Comparison of ENCODE assay signal across 9 mouse cellular contexts in the genomic region with DNA sequence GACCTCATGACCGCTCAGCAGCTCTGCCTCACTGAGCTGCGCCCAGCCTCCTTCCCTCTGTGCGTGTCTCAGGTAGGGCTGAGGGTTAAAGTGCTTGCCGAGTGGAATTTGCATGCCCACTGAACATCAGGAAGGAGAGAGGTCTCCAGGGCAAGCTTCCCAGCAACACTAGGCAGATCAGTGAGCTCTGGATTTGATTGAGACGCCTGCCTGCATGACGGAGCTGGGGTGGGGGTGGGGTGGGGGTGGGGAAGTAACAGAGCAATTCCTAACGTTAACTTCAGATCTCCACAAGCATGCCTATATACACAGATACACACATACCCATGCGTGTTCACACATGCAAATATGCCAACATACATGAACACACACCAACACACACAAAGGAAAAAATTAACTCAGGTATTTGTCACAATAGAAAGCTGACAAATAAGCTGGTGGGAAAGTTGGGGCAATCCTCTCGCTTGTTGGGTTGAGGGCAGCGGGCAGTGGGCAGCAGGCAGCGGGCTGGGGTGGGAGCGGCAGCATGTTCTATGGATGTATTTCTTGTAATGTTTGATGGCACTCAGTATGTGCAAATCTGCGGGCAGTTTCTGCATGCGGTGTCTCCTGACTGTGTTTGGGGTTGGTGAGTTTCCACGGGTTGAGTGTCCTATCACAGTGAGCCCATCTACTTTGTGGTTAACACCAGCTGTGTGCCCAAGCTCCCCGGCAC. TPM values are rescaled to one million over a fixed set of nuclear protein-coding genes. Genes with fewer than 3 reads are reported as not detected.
DNase-seq lines count a peak whose midpoint lies in the region; ATAC-seq and TF ChIP-seq lines count a peak whose summit lies in the region.
"Had no signal": no experiment of that assay in that cellular context is flagged by ENCODE, and none has a peak within 500 bp of the region (broad histone marks: within the 10 kb centered on the region; RNA-seq: fewer than 3 reads in every experiment).

No protein-coding gene starts in this region.

- ATAC-seq in G1E (ENCODE audit: extremely low read depth, insufficient number of reproducible peaks, low FRiP score, poor library complexity, severe bottlenecking): no peak; the same call in 1 of the 2 replicates
- ATAC-seq in forebrain, embryonic 11.5 days (replicated peaks; ENCODE audit: low FRiP score): peak; percentile 63
- peak; percentile 66 for ATAC-seq in hindbrain, embryonic 14.5 days (ENCODE audit: low FRiP score)
- peak; percentile 74; the same call in 1 of the 2 replicates for ATAC-seq in limb, embryonic 13.5 days (ENCODE audit: low FRiP score, low read depth)
- ATAC-seq in midbrain, embryonic 13.5 days: peak; percentile 68

- 9% methylated on average over 16 of the region's 16 CpGs for WGBS in forebrain, embryonic 11.5 days
- WGBS in hindbrain, embryonic 14.5 days: 5% methylated on average over 16 of the region's 16 CpGs
- WGBS in limb, embryonic 13.5 days: 3% methylated on average over 16 of the region's 16 CpGs
- WGBS in midbrain, embryonic 13.5 days: 5% methylated on average over 16 of the region's 16 CpGs

- peak overlapping the region; percentile 69 for H3K4me3 ChIP-seq in G1E (ENCODE audit: low read depth, low read length)
- H3K4me3 ChIP-seq in forebrain, embryonic 11.5 days (ENCODE audit: low read depth, low read length): peak overlapping the region; percentile 37
- peak overlapping the region; percentile 35 for H3K4me3 ChIP-seq in hindbrain, embryonic 14.5 days (replicated peaks; ENCODE audit: low read length)
- peak overlapping the region; percentile 50 for H3K4me3 ChIP-seq in limb, embryonic 13.5 days
- peak overlapping the region; percentile 44 for H3K4me3 ChIP-seq in midbrain, embryonic 13.5 days (replicated peaks)

- no peak for TF ChIP-seq CTCF in G1E (IDR thresholded peaks at IDR 0.05; ENCODE audit: low read depth, low read length)

- H3K9ac ChIP-seq in forebrain, embryonic 11.5 days (ENCODE audit: low read length): peak overlapping the region; percentile 48
- peak overlapping the region; percentile 54 for H3K9ac ChIP-seq in hindbrain, embryonic 14.5 days
- H3K9ac ChIP-seq in limb, embryonic 13.5 days: peak overlapping the region; percentile 65
- peak overlapping the region; percentile 68 for H3K9ac ChIP-seq in midbrain, embryonic 13.5 days (replicated peaks)

- peaks cover 12% of the 10 kb centered on the region for H3K36me3 ChIP-seq in G1E (replicated peaks)
- peaks cover 6% of the 10 kb centered on the region; the same call in 1 of the 2 replicates for H3K36me3 ChIP-seq in forebrain, embryonic 11.5 days (ENCODE audit: control insufficient read depth, insufficient read depth, low read length)
- H3K36me3 ChIP-seq in hindbrain, embryonic 14.5 days (replicated peaks; ENCODE audit: control insufficient read depth, insufficient read depth): peaks cover 18% of the 10 kb centered on the region
- H3K36me3 ChIP-seq in limb, embryonic 13.5 days: peaks cover 21% of the 10 kb centered on the region
- peaks cover 21% of the 10 kb centered on the region for H3K36me3 ChIP-seq in midbrain, embryonic 13.5 days

- no peaks in the 10 kb centered on the region for H3K27me3 ChIP-seq in G1E (ENCODE audit: insufficient read depth, low read length)
- no peaks in the 10 kb centered on the region for H3K27me3 ChIP-seq in forebrain, embryonic 11.5 days (ENCODE audit: control insufficient read depth, insufficient read depth, low read length)
- no peaks in the 10 kb centered on the region for H3K27me3 ChIP-seq in hindbrain, embryonic 14.5 days (ENCODE audit: control insufficient read depth, insufficient read depth, low read length)
- no peaks in the 10 kb centered on the region for H3K27me3 ChIP-seq in limb, embryonic 13.5 days
- H3K27me3 ChIP-seq in midbrain, embryonic 13.5 days: no peaks in the 10 kb centered on the region

- DNase-seq in cerebellum, adult 18-20 months: peak; percentile 56 to 65
- no peak for DNase-seq in cerebellum, adult 8-10 months
- peak; percentile 65 for DNase-seq in G1E (ENCODE audit: low spot score)
- DNase-seq in forebrain, embryonic 11.5 days (ENCODE audit: low spot score): peak; percentile 81
- peak; percentile 74 for DNase-seq in hindbrain, embryonic 14.5 days (ENCODE audit: low spot score)
- DNase-seq in thymus, postnatal 0 days (ENCODE audit: low spot score): peak; percentile 82

- peaks cover 33% of the 10 kb centered on the region for H3K4me1 ChIP-seq in G1E (ENCODE audit: insufficient read depth, low read depth, low read length)
- H3K4me1 ChIP-seq in forebrain, embryonic 11.5 days (replicated peaks; ENCODE audit: control insufficient read depth, insufficient read depth, low read length): peaks cover 7% of the 10 kb centered on the region; the same call in 1 of the 2 replicates
- no peaks in the 10 kb centered on the region; the same call in 1 of the 2 replicates for H3K4me1 ChIP-seq in hindbrain, embryonic 14.5 days (replicated peaks; ENCODE audit: control insufficient read depth, insufficient read depth, low read length)
- H3K4me1 ChIP-seq in limb, embryonic 13.5 days: peaks cover 4% of the 10 kb centered on the region; the same call in 1 of the 2 replicates
- peaks cover 13% of the 10 kb centered on the region for H3K4me1 ChIP-seq in midbrain, embryonic 13.5 days (replicated peaks)

- peak overlapping the region; percentile 62 for H3K4me2 ChIP-seq in forebrain, embryonic 11.5 days (ENCODE audit: low read depth, low read length, severe bottlenecking)
- H3K4me2 ChIP-seq in hindbrain, embryonic 14.5 days (replicated peaks): peak overlapping the region; percentile 78
- peak overlapping the region; percentile 90 for H3K4me2 ChIP-seq in limb, embryonic 13.5 days (replicated peaks)
- H3K4me2 ChIP-seq in midbrain, embryonic 13.5 days (replicated peaks): peak overlapping the region; percentile 75

- no peaks in the 10 kb centered on the region; the same call in 1 of the 2 replicates for H3K9me3 ChIP-seq in G1E (replicated peaks)
- no peaks in the 10 kb centered on the region for H3K9me3 ChIP-seq in forebrain, embryonic 11.5 days (ENCODE audit: control insufficient read depth, low read length)
- no peaks in the 10 kb centered on the region for H3K9me3 ChIP-seq in hindbrain, embryonic 14.5 days (ENCODE audit: control insufficient read depth, low read length)
- H3K9me3 ChIP-seq in limb, embryonic 13.5 days: no peaks in the 10 kb centered on the region
- no peaks in the 10 kb centered on the region for H3K9me3 ChIP-seq in midbrain, embryonic 13.5 days

- H3K27ac ChIP-seq in forebrain, embryonic 11.5 days (ENCODE audit: low read depth, low read length): no peak overlapping the region
- H3K27ac ChIP-seq in hindbrain, embryonic 14.5 days: peak overlapping the region; percentile 76
- H3K27ac ChIP-seq in limb, embryonic 13.5 days: no peak overlapping the region; the same call in 1 of the 2 replicates
- H3K27ac ChIP-seq in midbrain, embryonic 13.5 days: peak overlapping the region; percentile 73

RNA-seq across cellular contexts. Expression of a gene that starts 12.3 kb away (rescaled TPM):
- total RNA-seq in G1E (2014; fragmentation: Nextera tagmentation) (23.0 and 34.5 TPM in 2 replicates), G1E (2017) (58.7 and 66.6 TPM in 2 replicates)
- 66.9 and 79.0 TPM in 2 replicates for polyA plus RNA-seq in G1E (2012)
- 166 and 167 TPM in 2 replicates for polyA plus RNA-seq in forebrain, embryonic 11.5 days (2014; fragmentation: Nextera tagmentation; extraction: Ambion mirVana)
- polyA plus RNA-seq in hindbrain, embryonic 14.5 days (2014; fragmentation: Nextera tagmentation; extraction: Ambion mirVana): 179 and 199 TPM in 2 replicates
- polyA plus RNA-seq in limb, embryonic 13.5 days (2015; fragmentation: Nextera tagmentation; extraction: Ambion mirVana): 171 and 184 TPM in 2 replicates
- 181 and 186 TPM in 2 replicates for polyA plus RNA-seq in midbrain, embryonic 13.5 days (2015; fragmentation: Nextera tagmentation; extraction: Ambion mirVana)
- 134 and 137 TPM in 2 replicates for polyA plus RNA-seq in thymus, postnatal 0 days (2015; fragmentation: Nextera tagmentation; extraction: Ambion mirVana)

RNA-seq across cellular contexts. Expression of a gene that starts 12.6 kb away (rescaled TPM):
- total RNA-seq in G1E (2014; fragmentation: Nextera tagmentation): 18.9 and 19.7 TPM in 2 replicates
- total RNA-seq in G1E (2017): 30.8 and 38.1 TPM in 2 replicates
- polyA plus RNA-seq in G1E (2012): 20.7 and 38.1 TPM in 2 replicates
- polyA plus RNA-seq in forebrain, embryonic 11.5 days (2014; fragmentation: Nextera tagmentation; extraction: Ambion mirVana): 235 and 270 TPM in 2 replicates
- 390 and 397 TPM in 2 replicates for polyA plus RNA-seq in hindbrain, embryonic 14.5 days (2014; fragmentation: Nextera tagmentation; extraction: Ambion mirVana)
- polyA plus RNA-seq in limb, embryonic 13.5 days (2015; fragmentation: Nextera tagmentation; extraction: Ambion mirVana): 219 and 220 TPM in 2 replicates
- 359 and 362 TPM in 2 replicates for polyA plus RNA-seq in midbrain, embryonic 13.5 days (2015; fragmentation: Nextera tagmentation; extraction: Ambion mirVana)
- polyA plus RNA-seq in thymus, postnatal 0 days (2015; fragmentation: Nextera tagmentation; extraction: Ambion mirVana): 149 and 155 TPM in 2 replicates

RNA-seq across cellular contexts. Expression of a gene that starts 16.1 kb away (rescaled TPM):
- total RNA-seq in G1E (2014; fragmentation: Nextera tagmentation) (not detected in 2 replicates), G1E (2017) (not detected in 2 replicates)
- polyA plus RNA-seq in G1E (2012): not detected in 2 replicates
- not detected in 2 replicates for polyA plus RNA-seq in forebrain, embryonic 11.5 days (2014; fragmentation: Nextera tagmentation; extraction: Ambion mirVana)
- not detected in 2 replicates for polyA plus RNA-seq in hindbrain, embryonic 14.5 days (2014; fragmentation: Nextera tagmentation; extraction: Ambion mirVana)
- 0.28 TPM in 1 of 2 replicates, not detected in the other for polyA plus RNA-seq in limb, embryonic 13.5 days (2015; fragmentation: Nextera tagmentation; extraction: Ambion mirVana)
- polyA plus RNA-seq in midbrain, embryonic 13.5 days (2015; fragmentation: Nextera tagmentation; extraction: Ambion mirVana): not detected in 2 replicates
- 0.26 and 0.78 TPM in 2 replicates for polyA plus RNA-seq in thymus, postnatal 0 days (2015; fragmentation: Nextera tagmentation; extraction: Ambion mirVana)
- total RNA-seq: MEL had no signal

RNA-seq across cellular contexts. Expression of a gene that starts 20.8 kb away (rescaled TPM):
- 313 and 371 TPM in 2 replicates for total RNA-seq in G1E (2014; fragmentation: Nextera tagmentation)
- 182 and 204 TPM in 2 replicates for total RNA-seq in G1E (2017)
- 98.4 and 131 TPM in 2 replicates for polyA plus RNA-seq in G1E (2012)
- polyA plus RNA-seq in forebrain, embryonic 11.5 days (2014; fragmentation: Nextera tagmentation; extraction: Ambion mirVana): 39.7 and 47.7 TPM in 2 replicates
- polyA plus RNA-seq in hindbrain, embryonic 14.5 days (2014; fragmentation: Nextera tagmentation; extraction: Ambion mirVana): 62.0 and 70.7 TPM in 2 replicates
- 94.9 and 100 TPM in 2 replicates for polyA plus RNA-seq in limb, embryonic 13.5 days (2015; fragmentation: Nextera tagmentation; extraction: Ambion mirVana)
- 57.2 and 64.1 TPM in 2 replicates for polyA plus RNA-seq in midbrain, embryonic 13.5 days (2015; fragmentation: Nextera tagmentation; extraction: Ambion mirVana)
- polyA plus RNA-seq in thymus, postnatal 0 days (2015; fragmentation: Nextera tagmentation; extraction: Ambion mirVana): 66.9 and 76.2 TPM in 2 replicates

RNA-seq across cellular contexts. Expression of a gene that starts 35.5 kb away (rescaled TPM):
- total RNA-seq in G1E (2014; fragmentation: Nextera tagmentation) (16.0 and 19.4 TPM in 2 replicates), G1E (2017) (55.2 and 57.0 TPM in 2 replicates)
- 23.4 and 32.4 TPM in 2 replicates for polyA plus RNA-seq in G1E (2012)
- polyA plus RNA-seq in forebrain, embryonic 11.5 days (2014; fragmentation: Nextera tagmentation; extraction: Ambion mirVana): 3.5 and 3.9 TPM in 2 replicates
- 6.0 and 6.9 TPM in 2 replicates for polyA plus RNA-seq in hindbrain, embryonic 14.5 days (2014; fragmentation: Nextera tagmentation; extraction: Ambion mirVana)
- polyA plus RNA-seq in limb, embryonic 13.5 days (2015; fragmentation: Nextera tagmentation; extraction: Ambion mirVana): 1.8 and 2.4 TPM in 2 replicates
- polyA plus RNA-seq in midbrain, embryonic 13.5 days (2015; fragmentation: Nextera tagmentation; extraction: Ambion mirVana): 3.0 and 4.4 TPM in 2 replicates
- polyA plus RNA-seq in thymus, postnatal 0 days (2015; fragmentation: Nextera tagmentation; extraction: Ambion mirVana): 9.2 and 11.6 TPM in 2 replicates

Comparison
In these comparisons a context has a peak if more than half of its experiments do, and no peak if none do; other contexts are left out.
1. H3K27ac ChIP-seq: peak in hindbrain, embryonic 14.5 days (single experiment) and midbrain, embryonic 13.5 days (single experiment); none in forebrain, embryonic 11.5 days (single experiment) and limb, embryonic 13.5 days (single experiment).
2. Peak in every context shown above with its lines, with median percentiles within 50 percentile points of each other: H3K4me3 ChIP-seq, H3K4me2 ChIP-seq and H3K9ac ChIP-seq.